Mouse (Mus musculus) leukemia stem cell, adult 10-12 weeks (primary cell): ENCODE data around the gene Zfp326. TPM values are rescaled to one million over a fixed set of nuclear protein-coding genes. Genes with fewer than 3 reads are reported as not detected.

Experiments used
- polyA plus RNA-seq: library from polyadenylated mRNA; stranded (reverse); fragments of >175 nt; gene quantifications from 2 replicates; pipeline ENCODE4 v1.2.3, GENCODE M21; 2012; ENCODE audit warnings: low replicate concordance

The Zfp326 gene
- polyA plus RNA-seq, result 1.6 and 2.0 TPM in 2 replicates

DNA sequence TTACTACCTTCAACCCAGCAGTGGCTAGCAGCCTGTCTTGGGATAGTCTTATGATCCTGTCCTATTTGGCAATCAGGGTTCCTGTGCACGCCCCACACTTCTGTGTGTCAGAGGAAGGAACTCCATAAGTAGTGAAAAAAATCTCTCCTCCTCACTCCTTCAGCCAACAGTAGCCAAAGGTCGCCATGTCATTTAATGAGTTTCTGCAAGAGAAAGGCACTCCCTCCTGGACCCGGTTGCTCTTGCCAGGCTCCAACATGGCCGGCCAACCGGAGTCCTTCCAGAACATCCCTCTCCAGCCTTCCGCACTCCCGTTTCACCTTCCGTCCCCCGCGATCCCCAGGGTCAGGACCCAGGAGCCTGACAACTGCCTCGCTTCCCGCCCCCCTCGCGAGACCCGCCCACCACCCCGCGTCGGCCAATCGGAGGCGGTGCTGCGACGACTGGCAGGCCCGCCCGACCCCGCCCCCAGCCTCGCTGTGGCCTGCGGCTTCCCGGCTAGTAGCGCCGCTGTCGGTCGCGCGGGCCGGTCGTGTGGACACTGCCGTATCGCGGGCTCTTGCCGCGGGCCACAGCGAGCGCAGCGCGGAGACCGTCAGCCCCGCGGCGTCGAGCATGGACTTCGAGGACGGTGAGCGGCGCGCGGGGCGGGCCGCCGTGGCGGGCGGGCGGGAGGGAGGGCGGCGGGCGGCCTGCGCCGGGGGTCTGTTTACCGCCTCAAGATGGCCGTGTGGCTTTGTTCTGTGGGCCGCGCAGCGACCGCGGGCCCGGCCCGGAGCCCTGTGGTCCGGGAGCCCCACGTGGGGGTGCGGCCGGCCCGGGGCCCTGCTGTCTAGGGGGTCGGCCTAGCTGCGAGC lies at the start of gene Zfp326:
Gene Zfp326 (plus strand): TSS at position 498 of the 857 bp plus-strand sequence.

Other genes starting within 250 kb of the Zfp326 start
- 9.8 and 11.4 TPM in 2 replicates for gene Lrrc8d, start 176.6 kb upstream of the Zfp326 start, polyA plus RNA-seq